Mouse (Mus musculus): Measurements from ENCODE around the gene Tsacc. TPM values are rescaled to one million over a fixed set of nuclear protein-coding genes. Genes with fewer than 3 reads are reported as not detected.
"Not testable (repeated sequence)": the region's sequence is repeated elsewhere in the genome, so short reads cannot be mapped to it uniquely, and the experiment has no call there.

Tsacc gene
- polyA plus RNA-seq, 1 experiment from 2014 or later: 16.1 TPM

GRCm38 (mm10) chr3:88288133-88288713 is 8.6 kb downstream of the Tsacc start:
- H3K27ac ChIP-seq (ENCODE audit: low read length); H3K9ac ChIP-seq (ENCODE audit: low read length); H3K4me3 ChIP-seq (ENCODE audit: low read length); H3K9me3 ChIP-seq (replicated peaks; ENCODE audit: control insufficient read depth, low read length); ATAC-seq (replicated peaks; ENCODE audit: extremely low read depth, insufficient read depth, low FRiP score); H3K27me3 ChIP-seq (ENCODE audit: control insufficient read depth, insufficient read depth, low read length); H3K36me3 ChIP-seq (ENCODE audit: control insufficient read depth, insufficient read depth); H3K4me2 ChIP-seq (ENCODE audit: low read depth, low read length); H3K4me1 ChIP-seq (ENCODE audit: control insufficient read depth, insufficient read depth, low read length): not testable (repeated sequence)
- WGBS: 67% methylated on average over 8 of the region's 10 CpGs

DNA sequence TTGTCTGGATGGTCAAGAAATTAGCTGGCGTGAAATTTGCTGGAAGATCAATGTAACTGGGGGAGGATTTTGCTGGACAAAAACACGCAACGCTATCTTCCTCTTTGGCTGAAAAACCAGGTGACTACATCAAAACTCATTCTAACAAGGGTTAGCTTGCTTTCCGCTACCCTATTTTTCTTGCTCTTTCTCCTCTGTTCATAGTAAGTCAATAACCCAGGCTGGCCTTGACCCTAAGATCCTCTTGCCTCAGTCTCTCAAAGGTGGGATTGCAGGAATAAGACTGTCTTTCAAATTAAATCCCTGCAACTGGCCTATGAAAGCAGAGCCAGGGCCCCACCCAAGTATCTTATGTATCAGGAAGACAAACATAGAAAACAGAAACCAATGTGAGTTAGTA is 9.7 kb downstream of the Tsacc start, which contains the start of gene Gm38392:
Gene Gm38392, minus strand, starts transcription at position 101 of the 400 bp plus-strand sequence.
- ATAC-seq (replicated peaks; ENCODE audit: extremely low read depth, insufficient read depth, low FRiP score): no peak
- WGBS: 89% methylated on average over 4 of the region's 4 CpGs
- no peaks in the 10 kb centered on the region for H3K27me3 ChIP-seq (ENCODE audit: control insufficient read depth, insufficient read depth, low read length)
- H3K9ac ChIP-seq (ENCODE audit: low read length): no peak within 1 kb of the TSS
- no peak within 1 kb of the TSS for H3K4me3 ChIP-seq (ENCODE audit: low read length)
- no peaks in the 10 kb centered on the region for H3K4me1 ChIP-seq (ENCODE audit: control insufficient read depth, insufficient read depth, low read length)
- H3K36me3 ChIP-seq (ENCODE audit: control insufficient read depth, insufficient read depth): peaks cover 4% of the 10 kb centered on the region; the same call in 1 of the 2 replicates
- no peaks in the 10 kb centered on the region for H3K9me3 ChIP-seq (replicated peaks; ENCODE audit: control insufficient read depth, low read length)
- H3K27ac ChIP-seq (ENCODE audit: low read length): no peak within 1 kb of the TSS
- H3K4me2 ChIP-seq (ENCODE audit: low read depth, low read length): no peak within 1 kb of the TSS

DNA sequence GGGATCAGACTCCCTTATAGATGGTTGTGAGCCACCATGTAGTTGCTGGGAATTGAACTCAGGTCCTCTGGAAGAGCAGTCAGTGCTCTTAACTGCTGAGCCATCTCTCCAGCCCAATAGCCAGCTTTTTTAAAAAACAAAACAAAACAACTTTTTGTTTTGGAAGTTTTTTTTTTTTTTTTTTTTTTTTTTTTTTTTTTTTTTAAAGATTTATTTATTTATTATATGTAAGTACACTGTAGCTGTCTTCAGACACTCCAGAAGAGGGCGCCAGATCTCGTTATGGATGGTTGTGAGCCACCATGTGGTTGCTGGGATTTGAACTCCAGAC is 11.3 kb downstream of the Tsacc start:
- H3K27me3 ChIP-seq (ENCODE audit: control insufficient read depth, insufficient read depth, low read length); H3K4me3 ChIP-seq (ENCODE audit: low read length); H3K4me1 ChIP-seq (ENCODE audit: control insufficient read depth, insufficient read depth, low read length); H3K36me3 ChIP-seq (ENCODE audit: control insufficient read depth, insufficient read depth); H3K4me2 ChIP-seq (ENCODE audit: low read depth, low read length); H3K9ac ChIP-seq (ENCODE audit: low read length); H3K27ac ChIP-seq (ENCODE audit: low read length); ATAC-seq (replicated peaks; ENCODE audit: extremely low read depth, insufficient read depth, low FRiP score); H3K9me3 ChIP-seq (replicated peaks; ENCODE audit: control insufficient read depth, low read length): not testable (repeated sequence)
- no CpG with 5 or more reads among the region's 2 CpGs for WGBS

- 94% methylated on average over 14 of the region's 14 CpGs for WGBS
- H3K4me1 ChIP-seq (ENCODE audit: control insufficient read depth, insufficient read depth, low read length); H3K27me3 ChIP-seq (ENCODE audit: control insufficient read depth, insufficient read depth, low read length); H3K27ac ChIP-seq (ENCODE audit: low read length); H3K4me3 ChIP-seq (ENCODE audit: low read length); ATAC-seq (replicated peaks; ENCODE audit: extremely low read depth, insufficient read depth, low FRiP score); H3K4me2 ChIP-seq (ENCODE audit: low read depth, low read length); H3K9me3 ChIP-seq (replicated peaks; ENCODE audit: control insufficient read depth, low read length); H3K36me3 ChIP-seq (ENCODE audit: control insufficient read depth, insufficient read depth); H3K9ac ChIP-seq (ENCODE audit: low read length): not testable (repeated sequence)
Observed at GRCm38 (mm10) chr3:88284815-88285564, 11.8 kb downstream of the Tsacc start.

- 67% methylated on average over 11 of the region's 11 CpGs for WGBS
- H3K9me3 ChIP-seq (replicated peaks; ENCODE audit: control insufficient read depth, low read length); H3K4me1 ChIP-seq (ENCODE audit: control insufficient read depth, insufficient read depth, low read length); H3K27ac ChIP-seq (ENCODE audit: low read length); H3K4me3 ChIP-seq (ENCODE audit: low read length); H3K36me3 ChIP-seq (ENCODE audit: control insufficient read depth, insufficient read depth); H3K27me3 ChIP-seq (ENCODE audit: control insufficient read depth, insufficient read depth, low read length); H3K4me2 ChIP-seq (ENCODE audit: low read depth, low read length); ATAC-seq (replicated peaks; ENCODE audit: extremely low read depth, insufficient read depth, low FRiP score); H3K9ac ChIP-seq (ENCODE audit: low read length): not testable (repeated sequence)
Observed at GRCm38 (mm10) chr3:88281141-88281916, 15.5 kb downstream of the Tsacc start.

DNA sequence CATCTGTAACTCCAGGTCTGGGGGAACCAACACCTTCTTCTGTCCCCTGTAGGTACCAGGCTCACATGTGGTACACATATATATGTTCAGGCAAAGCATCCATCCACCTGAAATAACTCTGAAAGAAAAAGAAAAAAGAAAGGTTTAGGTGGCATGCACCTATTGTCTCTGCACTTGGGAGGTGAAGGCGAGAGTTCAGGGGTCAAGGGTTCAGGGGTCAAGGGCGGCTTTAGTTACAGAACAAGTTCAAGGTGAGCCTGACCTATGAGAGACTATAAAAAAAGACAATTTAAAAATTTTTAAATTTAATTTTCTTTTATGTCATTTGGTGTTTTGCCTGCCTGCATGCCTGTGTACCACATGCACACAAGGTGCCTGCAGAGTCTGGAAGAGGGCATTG is 16.8 kb downstream of the Tsacc start:
- Histone ChIP-seq H3K27me3 (ENCODE audit: control insufficient read depth, insufficient read depth, low read length) (0 out of 2 replicates have a peak, but pooled peaks cover 2% of the 10 kb centered on the region), H3K4me1 (ENCODE audit: control insufficient read depth, insufficient read depth, low read length) (no peaks in the 10 kb centered on the region), H3K4me3 (ENCODE audit: low read length) (no peak overlapping the region), H3K36me3 (ENCODE audit: control insufficient read depth, insufficient read depth) (no peaks in the 10 kb centered on the region), H3K4me2 (ENCODE audit: low read depth, low read length) (no peak overlapping the region), H3K9me3 (replicated peaks; ENCODE audit: control insufficient read depth, low read length) (no peaks in the 10 kb centered on the region), H3K9ac (ENCODE audit: low read length) (no peak overlapping the region), H3K27ac (ENCODE audit: low read length) (no peak overlapping the region)
- 77% methylated on average over 2 of the region's 2 CpGs for WGBS
- ATAC-seq (replicated peaks; ENCODE audit: extremely low read depth, insufficient read depth, low FRiP score): no peak

DNA sequence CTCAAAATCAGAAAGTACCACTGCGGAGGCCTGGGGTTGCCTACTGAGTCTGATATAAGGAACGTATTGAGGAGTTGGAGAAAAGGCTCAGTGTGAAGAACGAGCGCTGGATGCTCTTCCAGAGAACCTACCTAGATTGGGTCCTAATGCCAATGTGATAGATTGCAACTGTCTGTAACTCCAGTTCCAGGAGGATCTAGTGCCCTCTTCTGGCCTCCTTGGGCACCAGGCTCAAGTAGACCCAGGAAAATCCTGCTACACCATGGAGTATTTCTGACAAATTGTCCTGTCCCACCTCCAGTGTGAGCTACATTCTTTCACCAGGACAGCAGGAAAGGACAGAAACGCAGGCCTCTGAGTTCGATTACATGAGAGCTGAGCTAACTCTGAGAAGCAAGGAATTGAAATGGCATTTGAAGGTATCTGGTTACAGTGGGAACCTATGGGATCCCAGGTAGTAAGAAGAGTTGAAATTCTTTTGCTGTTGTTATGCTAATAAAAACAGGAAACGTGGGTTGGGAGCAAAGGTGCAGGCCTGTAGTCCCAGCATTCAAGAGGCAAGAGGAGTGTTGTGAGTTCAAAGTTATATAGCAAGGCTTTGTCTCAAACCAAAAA is 20.2 kb downstream of the Tsacc start:
- H3K27ac ChIP-seq (ENCODE audit: low read length): no peak overlapping the region
- no peaks in the 10 kb centered on the region for H3K36me3 ChIP-seq (ENCODE audit: control insufficient read depth, insufficient read depth)
- H3K27me3 ChIP-seq (ENCODE audit: control insufficient read depth, insufficient read depth, low read length): 0 out of 2 replicates have a peak, but pooled peaks cover 2% of the 10 kb centered on the region
- H3K4me2 ChIP-seq (ENCODE audit: low read depth, low read length): no peak overlapping the region
- 35% methylated on average over 7 of the region's 7 CpGs for WGBS
- no peak overlapping the region for H3K9ac ChIP-seq (ENCODE audit: low read length)
- H3K4me3 ChIP-seq (ENCODE audit: low read length): no peak overlapping the region
- no peak for ATAC-seq (replicated peaks; ENCODE audit: extremely low read depth, insufficient read depth, low FRiP score)
- H3K9me3 ChIP-seq (replicated peaks; ENCODE audit: control insufficient read depth, low read length): no peaks in the 10 kb centered on the region
- no peaks in the 10 kb centered on the region for H3K4me1 ChIP-seq (ENCODE audit: control insufficient read depth, insufficient read depth, low read length)

- 0 out of 2 replicates have a peak, but pooled peaks cover 2% of the 10 kb centered on the region for H3K27me3 ChIP-seq (ENCODE audit: control insufficient read depth, insufficient read depth, low read length)
- no peak for ATAC-seq (replicated peaks; ENCODE audit: extremely low read depth, insufficient read depth, low FRiP score)
- no peak overlapping the region for H3K4me2 ChIP-seq (ENCODE audit: low read depth, low read length)
- H3K4me3 ChIP-seq (ENCODE audit: low read length): no peak overlapping the region
- WGBS: 80% methylated on average over 2 of the region's 2 CpGs
- no peaks in the 10 kb centered on the region for H3K4me1 ChIP-seq (ENCODE audit: control insufficient read depth, insufficient read depth, low read length)
- no peak overlapping the region for H3K9ac ChIP-seq (ENCODE audit: low read length)
- H3K27ac ChIP-seq (ENCODE audit: low read length): no peak overlapping the region
- no peaks in the 10 kb centered on the region for H3K9me3 ChIP-seq (replicated peaks; ENCODE audit: control insufficient read depth, low read length)
- no peaks in the 10 kb centered on the region for H3K36me3 ChIP-seq (ENCODE audit: control insufficient read depth, insufficient read depth)
Observed at GRCm38 (mm10) chr3:88276121-88276520, 20.7 kb downstream of the Tsacc start.
